Mouse (Mus musculus) intestine, embryonic 16.5 days (tissue): ENCODE data around the gene Myl3. TPM values are rescaled to one million over a fixed set of nuclear protein-coding genes. Genes with fewer than 3 reads are reported as not detected.
A peak's percentile ranks its signal among the peaks of the same experiment; 100 is the strongest.

Source experiments
- ATAC-seq: fragments of 200-750 bp; cut with Nextera tagmentation; 2 replicates; pipeline ENCODE4 v1.8.0; 2017; ENCODE audit warnings: moderate TSS enrichment, moderate library complexity
- H3K27ac ChIP-seq: fragments of 300-500 bp; sonication (generic); 2 replicates; pipeline ENCODE4 v1.5.1; 2014; ENCODE audit warnings: mild to moderate bottlenecking, low read length
- H3K27me3 ChIP-seq: fragments of 300-500 bp; sonication (generic); replicated peaks from 2 replicates; pipeline ENCODE4 v1.6.1; 2014; ENCODE audit warnings: low read length, control low read depth, mixed read lengths; ENCODE audit not compliant: control insufficient read depth, insufficient read depth
- H3K36me3 ChIP-seq: fragments of 300-500 bp; sonication (generic); 2 replicates; pipeline ENCODE4 v1.6.1; 2014; ENCODE audit warnings: low read length, control low read depth; ENCODE audit not compliant: control insufficient read depth, insufficient read depth
- H3K4me1 ChIP-seq: fragments of 300-500 bp; sonication (generic); 2 replicates; pipeline ENCODE4 v1.6.1; 2014; ENCODE audit warnings: low read length, control low read depth, mixed read lengths; ENCODE audit not compliant: control insufficient read depth, insufficient read depth
- H3K4me2 ChIP-seq: fragments of 300-500 bp; sonication (generic); 2 replicates; pipeline ENCODE4 v1.6.1; 2014; ENCODE audit warnings: low read depth, low read length, control low read depth
- H3K4me3 ChIP-seq: fragments of 300-500 bp; sonication (generic); 2 replicates; pipeline ENCODE4 v1.5.1; 2014; ENCODE audit warnings: mild to moderate bottlenecking, low read length
- H3K9ac ChIP-seq: fragments of 300-500 bp; sonication (generic); 2 replicates; pipeline ENCODE4 v1.6.1; 2014; ENCODE audit warnings: low read depth, low read length
- H3K9me3 ChIP-seq: fragments of 300-500 bp; sonication (generic); 2 replicates; pipeline ENCODE4 v1.6.1; 2016; ENCODE audit warnings: low read length, control low read depth; ENCODE audit not compliant: control insufficient read depth
- WGBS: fragments of 180-500 bp; shearing (Covaris S2); extraction: QIAGEN DNeasy Blood & Tissue Kit; methylation state at CpG from one replicate; pipeline ENCODE4 v1.1.7; 2014; 5-methylcytosine and 5-hydroxymethylcytosine counted together
- polyA plus RNA-seq: library from polyadenylated mRNA; unstranded; fragments of >200 nt; fragmentation: Nextera tagmentation; extraction: Ambion mirVana; gene quantifications from 2 replicates; pipeline ENCODE4 v1.2.1, GENCODE M21; 2015

Myl3 gene
- polyA plus RNA-seq, 1 experiment from 2014 or later: 0.71 TPM

- H3K36me3 ChIP-seq: peaks cover 14% of the 10 kb centered on the region; the same call in 1 of the 2 replicates
- H3K4me3 ChIP-seq: no peak overlapping the region
- H3K4me2 ChIP-seq: no peak overlapping the region
- no peak for ATAC-seq
- no peaks in the 10 kb centered on the region for H3K9me3 ChIP-seq
- no peaks in the 10 kb centered on the region; the same call in 1 of the 2 replicates for H3K27me3 ChIP-seq
- peaks cover 9% of the 10 kb centered on the region; the same call in 1 of the 2 replicates for H3K4me1 ChIP-seq
- WGBS: 87% methylated on average over 10 of the region's 10 CpGs
- no peak overlapping the region for H3K27ac ChIP-seq
- no peak overlapping the region for H3K9ac ChIP-seq
These were observed 19.6 kb upstream of the Myl3 start for GRCm38 (mm10) chr9:110722060-110722459.

- no peaks in the 10 kb centered on the region; the same call in 1 of the 2 replicates for H3K27me3 ChIP-seq
- 31% methylated on average over 9 of the region's 9 CpGs for WGBS
- H3K36me3 ChIP-seq: peaks cover 14% of the 10 kb centered on the region; the same call in 1 of the 2 replicates
- no peaks in the 10 kb centered on the region for H3K9me3 ChIP-seq
- no peak overlapping the region for H3K4me2 ChIP-seq
- ATAC-seq: 0 out of 2 replicates have a peak, but pooled peaks have one; percentile 17
- H3K9ac ChIP-seq: no peak overlapping the region
- H3K4me1 ChIP-seq: peaks cover 4% of the 10 kb centered on the region; the same call in 1 of the 2 replicates
- H3K4me3 ChIP-seq: no peak overlapping the region
- no peak overlapping the region for H3K27ac ChIP-seq
These were observed 15.9 kb upstream of the Myl3 start for GRCm38 (mm10) chr9:110725721-110726135.

- 45% methylated on average over 29 of the region's 33 CpGs for WGBS
- H3K4me3 ChIP-seq: no peak overlapping the region
- H3K27ac ChIP-seq: no peak overlapping the region
- no peak overlapping the region for H3K9ac ChIP-seq
- peaks cover 14% of the 10 kb centered on the region; the same call in 1 of the 2 replicates for H3K36me3 ChIP-seq
- H3K27me3 ChIP-seq: peaks cover 3% of the 10 kb centered on the region; the same call in 1 of the 2 replicates
- peaks cover 8% of the 10 kb centered on the region; the same call in 1 of the 2 replicates for H3K4me1 ChIP-seq
- H3K9me3 ChIP-seq: no peaks in the 10 kb centered on the region
- no peak for ATAC-seq
- H3K4me2 ChIP-seq: no peak overlapping the region
These were observed 14.8 kb upstream of the Myl3 start for GRCm38 (mm10) chr9:110726867-110727266.

GRCm38 (mm10) chr9:110729841-110730240, 11.8 kb upstream of the Myl3 start:
- Histone ChIP-seq H3K9me3 (no peaks in the 10 kb centered on the region), H3K4me2 (no peak overlapping the region), H3K9ac (no peak overlapping the region), H3K4me1 (peaks cover 30% of the 10 kb centered on the region), H3K4me3 (no peak overlapping the region), H3K27ac (no peak overlapping the region), H3K36me3 (no peaks in the 10 kb centered on the region), H3K27me3 (peaks cover 3% of the 10 kb centered on the region; the same call in 1 of the 2 replicates)
- 17% methylated on average over 8 of the region's 8 CpGs for WGBS
- ATAC-seq: no peak

GRCm38 (mm10) chr9:110731859-110732258, 9.8 kb upstream of the Myl3 start:
- 0 out of 2 replicates have a peak overlapping the region, but pooled peaks have one; percentile 60 for H3K9ac ChIP-seq
- H3K36me3 ChIP-seq: no peaks in the 10 kb centered on the region
- peaks cover 35% of the 10 kb centered on the region for H3K4me1 ChIP-seq
- no peak for ATAC-seq
- WGBS: 55% methylated on average over 4 of the region's 4 CpGs
- no peak overlapping the region for H3K4me3 ChIP-seq
- no peak overlapping the region for H3K4me2 ChIP-seq
- peak overlapping the region; percentile 35; the same call in 1 of the 2 replicates for H3K27ac ChIP-seq
- peaks cover 6% of the 10 kb centered on the region; the same call in 1 of the 2 replicates for H3K27me3 ChIP-seq
- H3K9me3 ChIP-seq: no peaks in the 10 kb centered on the region

GRCm38 (mm10) chr9:110732623-110733022, 9.0 kb upstream of the Myl3 start:
- H3K4me1 ChIP-seq: peaks cover 35% of the 10 kb centered on the region
- H3K4me2 ChIP-seq: peak overlapping the region; percentile 88
- no peaks in the 10 kb centered on the region for H3K36me3 ChIP-seq
- 0 out of 2 replicates have a peak, but pooled peaks cover 6% of the 10 kb centered on the region for H3K27me3 ChIP-seq
- peak overlapping the region; percentile 49 for H3K4me3 ChIP-seq
- WGBS: under 1% methylated on average over 26 of the region's 26 CpGs
- H3K27ac ChIP-seq: peak overlapping the region; percentile 77
- H3K9me3 ChIP-seq: no peaks in the 10 kb centered on the region
- H3K9ac ChIP-seq: peak overlapping the region; percentile 60
- ATAC-seq: peak; percentile 96

GRCm38 (mm10) chr9:110733102-110733501, 8.6 kb upstream of the Myl3 start:
- peak overlapping the region; percentile 49 for H3K4me3 ChIP-seq
- H3K9me3 ChIP-seq: no peaks in the 10 kb centered on the region
- no peaks in the 10 kb centered on the region for H3K36me3 ChIP-seq
- peak overlapping the region; percentile 88 for H3K4me2 ChIP-seq
- peak overlapping the region; percentile 60 for H3K9ac ChIP-seq
- peak overlapping the region; percentile 77 for H3K27ac ChIP-seq
- 0 out of 2 replicates have a peak, but pooled peaks cover 6% of the 10 kb centered on the region for H3K27me3 ChIP-seq
- H3K4me1 ChIP-seq: peaks cover 35% of the 10 kb centered on the region
- ATAC-seq: peak; percentile 24; the same call in 1 of the 2 replicates
- WGBS: 9% methylated on average over 8 of the region's 8 CpGs

GRCm38 (mm10) chr9:110734154-110734553, 7.5 kb upstream of the Myl3 start:
- peaks cover 35% of the 10 kb centered on the region for H3K4me1 ChIP-seq
- no peak overlapping the region for H3K27ac ChIP-seq
- no peaks in the 10 kb centered on the region for H3K36me3 ChIP-seq
- no peaks in the 10 kb centered on the region for H3K9me3 ChIP-seq
- WGBS: 80% methylated on average over 7 of the region's 7 CpGs
- 0 out of 2 replicates have a peak, but pooled peaks cover 6% of the 10 kb centered on the region for H3K27me3 ChIP-seq
- no peak overlapping the region for H3K4me2 ChIP-seq
- no peak overlapping the region for H3K4me3 ChIP-seq
- no peak for ATAC-seq
- H3K9ac ChIP-seq: no peak overlapping the region

- 50% methylated on average over 9 of the region's 9 CpGs for WGBS
- no peak overlapping the region for H3K9ac ChIP-seq
- 0 out of 2 replicates have a peak, but pooled peaks cover 4% of the 10 kb centered on the region for H3K27me3 ChIP-seq
- peaks cover 34% of the 10 kb centered on the region for H3K4me1 ChIP-seq
- no peak overlapping the region for H3K4me2 ChIP-seq
- H3K4me3 ChIP-seq: no peak overlapping the region
- no peaks in the 10 kb centered on the region for H3K36me3 ChIP-seq
- H3K9me3 ChIP-seq: no peaks in the 10 kb centered on the region
- H3K27ac ChIP-seq: no peak overlapping the region
- no peak for ATAC-seq
These were observed 5.3 kb upstream of the Myl3 start for GRCm38 (mm10) chr9:110736362-110736761.
